Mouse (Mus musculus) liver, adult 2 months (tissue): ENCODE measurements around the gene Ciao2b.

Source experiments
- CTCF ChIP-seq: fragments of 200-500 bp; IDR thresholded peaks from 2 replicates; pipeline ENCODE4 v1.5.1; 2011; ENCODE audit warnings: low read depth, low read length, control low read depth
- POLR2A ChIP-seq: fragments of 200-500 bp; IDR thresholded peaks from 2 replicates; pipeline ENCODE4 v1.6.1; 2011; ENCODE audit warnings: low read length, control low read depth; ENCODE audit not compliant: insufficient read depth; ENCODE audit errors: extremely low read depth

DNA sequence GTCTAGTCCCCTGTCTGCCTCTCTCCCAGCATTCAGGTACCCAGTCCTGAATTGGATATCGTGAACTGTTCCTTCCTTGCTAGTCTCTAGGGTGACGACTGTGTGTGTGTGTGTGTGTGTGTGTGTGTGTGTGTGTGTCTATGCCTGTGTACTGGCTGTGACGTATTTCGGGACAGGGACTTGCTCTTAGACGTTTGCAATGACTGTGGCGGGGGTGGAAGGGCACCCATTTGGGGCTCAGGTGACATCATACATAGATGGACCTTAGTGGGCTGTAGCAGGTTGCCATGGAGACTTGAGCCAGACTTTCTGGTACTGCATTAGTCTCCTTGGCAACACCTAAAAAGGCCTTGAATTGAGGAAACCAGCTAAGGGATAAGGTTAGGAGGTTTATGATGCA is 9.3 kb downstream of the Ciao2b start:
- TF ChIP-seq CTCF, result no peak
- no peak for TF ChIP-seq POLR2A
